Mouse (Mus musculus) neural tube, embryonic 15.5 days (tissue): ENCODE data around the gene Btn2a2. TPM values are rescaled to one million over a fixed set of nuclear protein-coding genes. Genes with fewer than 3 reads are reported as not detected.
A peak's percentile ranks its signal among the peaks of the same experiment; 100 is the strongest.

Source experiments
- ATAC-seq: fragments of 200-750 bp; cut with Nextera tagmentation; 2 replicates; pipeline ENCODE4 v1.8.0; 2017; ENCODE audit warnings: mild to moderate bottlenecking, moderate TSS enrichment, moderate library complexity; ENCODE audit not compliant: low FRiP score
- H3K27ac ChIP-seq: fragments of 300-500 bp; sonication (generic); replicated peaks from 2 replicates; pipeline ENCODE4 v1.5.1; 2015; ENCODE audit warnings: mild to moderate bottlenecking, inconsistent platforms
- H3K27me3 ChIP-seq: fragments of 300-500 bp; sonication (generic); replicated peaks from 2 replicates; pipeline ENCODE4 v1.6.1; 2015; ENCODE audit warnings: inconsistent platforms
- H3K36me3 ChIP-seq: fragments of 300-500 bp; sonication (generic); 2 replicates; pipeline ENCODE4 v1.6.1; 2015; ENCODE audit warnings: inconsistent platforms
- H3K4me1 ChIP-seq: fragments of 300-500 bp; sonication (generic); 2 replicates; pipeline ENCODE4 v1.6.1; 2015; ENCODE audit warnings: inconsistent platforms
- H3K4me2 ChIP-seq: fragments of 300-500 bp; sonication (generic); 2 replicates; pipeline ENCODE4 v1.6.1; 2015; ENCODE audit warnings: inconsistent platforms, mild to moderate bottlenecking, moderate library complexity
- H3K4me3 ChIP-seq: fragments of 300-500 bp; sonication (generic); replicated peaks from 2 replicates; pipeline ENCODE4 v1.5.1; 2015; ENCODE audit warnings: mild to moderate bottlenecking, inconsistent platforms
- H3K9ac ChIP-seq: fragments of 300-500 bp; sonication (generic); replicated peaks from 2 replicates; pipeline ENCODE4 v1.6.1; 2015; ENCODE audit warnings: mild to moderate bottlenecking, inconsistent platforms
- H3K9me3 ChIP-seq: fragments of 300-500 bp; sonication (generic); replicated peaks from 2 replicates; pipeline ENCODE4 v1.6.1; 2016; ENCODE audit warnings: inconsistent platforms
- WGBS: fragments of 180-500 bp; shearing (Covaris S2); methylation state at CpG from one replicate; pipeline ENCODE4 v1.1.7; 2015; ENCODE audit warnings: mixed read lengths; 5-methylcytosine and 5-hydroxymethylcytosine counted together
- microRNA-seq: library from miRNA; unstranded; fragments of <30 nt; microRNA quantifications from one replicate; pipeline ENCODE4, GENCODE M21; 2017
- polyA plus RNA-seq: library from polyadenylated mRNA; unstranded; fragments of >200 nt; fragmentation: Nextera tagmentation; extraction: Ambion mirVana; gene quantifications from 2 replicates; pipeline ENCODE4 v1.2.1, GENCODE M21; 2015

The Btn2a2 gene
- polyA plus RNA-seq, 1 experiment from 2014 or later = 0.14 TPM

- Histone ChIP-seq H3K4me1 (peaks cover 21% of the 10 kb centered on the region), H3K4me2 (peak overlapping the region; percentile 75), H3K4me3 (peak overlapping the region; percentile 64), H3K27ac (peak overlapping the region; percentile 88), H3K9ac (peak overlapping the region; percentile 57), H3K9me3 (no peaks in the 10 kb centered on the region), H3K36me3 (no peaks in the 10 kb centered on the region), H3K27me3 (no peaks in the 10 kb centered on the region)
- under 1% methylated on average over 15 of the region's 15 CpGs for WGBS
- peak; percentile 87 for ATAC-seq
Measured at GRCm38 (mm10) chr13:23431351-23431771, 57.3 kb downstream of the Btn2a2 start.

GRCm38 (mm10) chr13:23430734-23431133 lies 57.9 kb downstream of the Btn2a2 start:
- peak overlapping the region; percentile 64 for H3K4me3 ChIP-seq
- peak; percentile 78 for ATAC-seq
- WGBS = under 1% methylated on average over 17 of the region's 17 CpGs

GRCm38 (mm10) chr13:23429771-23430380 lies 58.8 kb downstream of the Btn2a2 start:
- Histone ChIP-seq H3K4me2 (peak overlapping the region; percentile 75), H3K27ac (peak overlapping the region; percentile 88; the same call in 1 of the 2 replicates), H3K9ac (peak overlapping the region; percentile 57), H3K36me3 (no peaks in the 10 kb centered on the region), H3K4me3 (peak overlapping the region; percentile 64), H3K4me1 (peaks cover 25% of the 10 kb centered on the region), H3K9me3 (no peaks in the 10 kb centered on the region), H3K27me3 (no peaks in the 10 kb centered on the region)
- 43% methylated on average over 10 of the region's 10 CpGs for WGBS
- no peak for ATAC-seq

More at GRCm38 (mm10) chr13:23430734-23431133, 57.9 kb downstream of the Btn2a2 start:
- H3K27ac ChIP-seq = peak overlapping the region; percentile 88
- H3K27me3 ChIP-seq = no peaks in the 10 kb centered on the region
- peaks cover 23% of the 10 kb centered on the region for H3K4me1 ChIP-seq
- no peaks in the 10 kb centered on the region for H3K36me3 ChIP-seq
- peak overlapping the region; percentile 75 for H3K4me2 ChIP-seq
- peak overlapping the region; percentile 57 for H3K9ac ChIP-seq
- H3K9me3 ChIP-seq = no peaks in the 10 kb centered on the region

GRCm38 (mm10) chr13:23428166-23428993 lies 60.3 kb downstream of the Btn2a2 start:
- H3K27me3 ChIP-seq = no peaks in the 10 kb centered on the region
- H3K27ac ChIP-seq = no peak overlapping the region
- H3K4me1 ChIP-seq = peaks cover 25% of the 10 kb centered on the region
- H3K36me3 ChIP-seq = no peaks in the 10 kb centered on the region
- no peak overlapping the region for H3K9ac ChIP-seq
- no peaks in the 10 kb centered on the region for H3K9me3 ChIP-seq
- no peak overlapping the region for H3K4me2 ChIP-seq
- WGBS = 59% methylated on average over 16 of the region's 16 CpGs
- no peak for ATAC-seq
- H3K4me3 ChIP-seq = no peak overlapping the region

Small RNA genes lying within 50 kb of the gene (microRNA-seq; reads per million reads assigned to microRNA genes)
- gene Gm44297 (not detected), gene n-TStga1 (not detected)

Other genes starting within 250 kb of the Btn2a2 start
- gene Vmn1r223, start 241.7 kb downstream of the Btn2a2 start, polyA plus RNA-seq = not detected in 2 replicates
- gene Zfp322a, start 119.6 kb downstream of the Btn2a2 start, polyA plus RNA-seq = 46.2 and 49.0 TPM in 2 replicates
- gene Abt1, start 65.0 kb downstream of the Btn2a2 start, polyA plus RNA-seq = 9.3 and 10.3 TPM in 2 replicates
- gene Btn1a1, start 23.0 kb downstream of the Btn2a2 start, polyA plus RNA-seq = 0.15 TPM in 1 of 2 replicates, not detected in the other
- gene Hist1h4h, start 42.2 kb upstream of the Btn2a2 start, polyA plus RNA-seq = 1.5 and 4.5 TPM in 2 replicates
- gene Hist1h2af, start 45.0 kb upstream of the Btn2a2 start, polyA plus RNA-seq = 0.77 TPM in 1 of 2 replicates, not detected in the other
- gene Hist1h3g, start 46.6 kb upstream of the Btn2a2 start, polyA plus RNA-seq = 0.51 and 0.64 TPM in 2 replicates
- 0.22 and 0.51 TPM in 2 replicates for gene Hist1h2bh, start 54.5 kb upstream of the Btn2a2 start, polyA plus RNA-seq
- gene Hist1h3f, start 55.2 kb upstream of the Btn2a2 start, polyA plus RNA-seq = not detected in 2 replicates
- gene Hist1h4f, start 62.8 kb upstream of the Btn2a2 start, polyA plus RNA-seq = not detected in 2 replicates
- gene Hist1h1d, start 64.4 kb upstream of the Btn2a2 start, polyA plus RNA-seq = 0.09 and 0.13 TPM in 2 replicates
- gene Hist1h3e, start 73.5 kb upstream of the Btn2a2 start, polyA plus RNA-seq = 1.1 and 1.7 TPM in 2 replicates
- 12.5 and 25.5 TPM in 2 replicates for gene Hist1h2ae, start 82.4 kb upstream of the Btn2a2 start, polyA plus RNA-seq
- gene Hist1h2bg, start 82.5 kb upstream of the Btn2a2 start, polyA plus RNA-seq = 2.2 and 2.9 TPM in 2 replicates
- gene Hist1h2bf, start 85.3 kb upstream of the Btn2a2 start, polyA plus RNA-seq = 2.7 TPM in 1 of 2 replicates, not detected in the other
- gene Hist1h2ad, start 85.5 kb upstream of the Btn2a2 start, polyA plus RNA-seq = 0.97 TPM in 1 of 2 replicates, not detected in the other
- gene Hist1h3d, start 86.9 kb upstream of the Btn2a2 start, polyA plus RNA-seq = 0.88 and 2.0 TPM in 2 replicates
- 31.8 and 54.1 TPM in 2 replicates for gene Hist1h4d, start 92.7 kb upstream of the Btn2a2 start, polyA plus RNA-seq
- gene Hist1h2be, start 132.3 kb upstream of the Btn2a2 start, polyA plus RNA-seq = 1.7 and 2.0 TPM in 2 replicates
- 4.3 and 7.0 TPM in 2 replicates for gene Hist1h1e, start 133.7 kb upstream of the Btn2a2 start, polyA plus RNA-seq
- 0.26 and 0.54 TPM in 2 replicates for gene Hist1h2ac, start 195.1 kb upstream of the Btn2a2 start, polyA plus RNA-seq
- gene Hist1h2bc, start 195.3 kb upstream of the Btn2a2 start, polyA plus RNA-seq = 18.4 and 26.8 TPM in 2 replicates
- gene Hist1h1t, start 207.0 kb upstream of the Btn2a2 start, polyA plus RNA-seq = not detected in 2 replicates
- 2.7 and 2.8 TPM in 2 replicates for gene Hist1h4c, start 209.6 kb upstream of the Btn2a2 start, polyA plus RNA-seq
- gene Hfe, start 222.0 kb upstream of the Btn2a2 start, polyA plus RNA-seq = 3.7 and 4.6 TPM in 2 replicates
- 7.4 and 13.8 TPM in 2 replicates for gene Hist1h1c, start 250.0 kb upstream of the Btn2a2 start, polyA plus RNA-seq